Mouse (Mus musculus) myocyte (in vitro differentiated cells): ENCODE measurements at regions not wholly inside any gene's neighbourhood (a gene's known extent, or its start where the extent isn't known, plus 50 kb on each side); places are given as distances from the start of the nearest gene placed in this dataset.

Experiments
- CEBPB ChIP-seq: IDR thresholded peaks from 2 replicates; pipeline ENCODE4 v1.6.1; 2011; ENCODE audit warnings: mild to moderate bottlenecking, moderate library complexity; ENCODE audit not compliant: poor library complexity, insufficient read depth, severe bottlenecking
- E2F4 ChIP-seq: IDR thresholded peaks from one replicate; pipeline ENCODE4 v1.6.1; 2011; ENCODE audit warnings: mild to moderate bottlenecking, control low read depth, moderate library complexity; ENCODE audit not compliant: insufficient read depth
- MAX ChIP-seq: IDR thresholded peaks from one replicate; pipeline ENCODE4 v1.6.1; 2011; ENCODE audit warnings: low read depth, mild to moderate bottlenecking, control low read depth
- MYOD1 ChIP-seq, 3 experiments: IDR thresholded peaks; one replicate each; pipeline ENCODE4 v1.6.1; 2011; ENCODE audit warnings: control low read depth in 2 of 3, low read depth in 2 of 3, mild to moderate bottlenecking in 2 of 3, moderate library complexity in 1 of 3; ENCODE audit not compliant: insufficient read length in 2 of 3, control insufficient read depth in 1 of 3
- MYOG ChIP-seq, 3 experiments: IDR thresholded peaks; one replicate each; pipeline ENCODE4 v1.6.1; 2011; ENCODE audit warnings: control low read depth in 2 of 3, low read depth in 2 of 3, mild to moderate bottlenecking in 2 of 3; ENCODE audit not compliant: insufficient read length in 2 of 3, control insufficient read depth in 1 of 3, insufficient read depth in 1 of 3
- POLR2A ChIP-seq: IDR thresholded peaks from one replicate; pipeline ENCODE4 v1.6.1; 2011; ENCODE audit warnings: low read depth, mild to moderate bottlenecking, control low read depth, moderate library complexity; ENCODE audit not compliant: insufficient read length
- POLR2AphosphoS2 ChIP-seq: IDR thresholded peaks from one replicate; pipeline ENCODE4 v1.6.1; 2011; ENCODE audit warnings: low read depth, control low read depth; ENCODE audit not compliant: insufficient read length
- REST ChIP-seq: IDR thresholded peaks from one replicate; pipeline ENCODE4 v1.6.1; 2011; ENCODE audit warnings: mild to moderate bottlenecking, control low read depth, moderate library complexity; ENCODE audit not compliant: insufficient read depth, insufficient read length
- SRF ChIP-seq: IDR thresholded peaks from one replicate; pipeline ENCODE4 v1.6.1; 2011; ENCODE audit warnings: low read depth; ENCODE audit not compliant: control insufficient read depth, insufficient read length
- TCF12 ChIP-seq: IDR thresholded peaks from one replicate; pipeline ENCODE4 v1.6.1; 2011; ENCODE audit warnings: mild to moderate bottlenecking, control low read depth; ENCODE audit not compliant: poor library complexity, insufficient read depth, severe bottlenecking
- TCF3 ChIP-seq: IDR thresholded peaks from one replicate; pipeline ENCODE4 v1.6.1; 2011; ENCODE audit warnings: low read depth, control low read depth; ENCODE audit not compliant: insufficient read length
- USF1 ChIP-seq: IDR thresholded peaks from one replicate; pipeline ENCODE4 v1.6.1; 2011; ENCODE audit warnings: low read depth, mild to moderate bottlenecking, control low read depth, moderate library complexity

DNA sequence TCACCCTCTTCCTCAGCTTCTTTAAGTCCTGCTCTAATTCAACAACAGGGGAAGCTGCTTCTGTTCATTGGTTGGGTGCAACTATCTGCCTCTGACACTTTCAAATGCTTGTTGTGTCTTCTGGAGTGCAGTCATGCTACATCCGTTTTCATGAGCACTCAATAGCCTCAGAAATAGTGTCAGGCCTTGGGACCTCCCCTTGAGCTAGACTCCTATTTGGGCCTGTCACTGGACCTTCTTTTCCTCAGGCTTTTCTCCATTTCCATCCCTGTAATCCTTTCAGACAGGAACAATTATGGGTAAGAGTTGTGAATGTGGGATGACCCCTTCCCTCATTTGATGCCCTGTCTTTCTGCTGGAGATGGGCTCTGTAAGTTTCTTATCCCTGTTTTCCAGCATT is 1774.8 kb downstream of the Efna5 start:
- TF ChIP-seq POLR2A (no peak), USF1 (no peak), MAX (no peak), TCF12 (no peak), E2F4 (no peak), MYOG (IDR thresholded peaks at IDR 0.05; ENCODE audit: control insufficient read depth in 1 of 3, insufficient read depth in 1 of 3, insufficient read length in 2 of 3, low read depth in 2 of 3) (no peak), MYOD1 (IDR thresholded peaks at IDR 0.05; ENCODE audit: control insufficient read depth in 1 of 3, insufficient read length in 2 of 3, low read depth in 2 of 3) (no peak), POLR2AphosphoS2 (no peak), SRF (no peak), CEBPB (no peak), REST (no peak), TCF3 (no peak)
